Mouse (Mus musculus) limb, embryonic 12.5 days (tissue): ENCODE results near the gene Chaf1a. TPM values are rescaled to one million over a fixed set of nuclear protein-coding genes. Genes with fewer than 3 reads are reported as not detected.
A peak's percentile ranks its signal among the peaks of the same experiment; 100 is the strongest.

ENCODE experiments used
- ATAC-seq: fragments of 200-750 bp; cut with Nextera tagmentation; 2 replicates; pipeline ENCODE4 v1.8.0; 2017; ENCODE audit warnings: low read depth, moderate TSS enrichment; ENCODE audit not compliant: insufficient number of reproducible peaks, insufficient read depth, low FRiP score, low TSS enrichment
- H3K27ac ChIP-seq: fragments of 300-500 bp; sonication (generic); 2 replicates; pipeline ENCODE4 v1.5.1; 2016; ENCODE audit warnings: mild to moderate bottlenecking, moderate library complexity
- H3K27me3 ChIP-seq: fragments of 300-500 bp; sonication (generic); 2 replicates; pipeline ENCODE4 v1.6.1; 2016; ENCODE audit warnings: mild to moderate bottlenecking, moderate library complexity
- H3K36me3 ChIP-seq: fragments of 300-500 bp; sonication (generic); 2 replicates; pipeline ENCODE4 v1.6.1; 2016; ENCODE audit warnings: mild to moderate bottlenecking, moderate library complexity
- H3K4me1 ChIP-seq: fragments of 300-500 bp; sonication (generic); replicated peaks from 2 replicates; pipeline ENCODE4 v1.6.1; 2016
- H3K4me2 ChIP-seq: fragments of 300-500 bp; sonication (generic); 2 replicates; pipeline ENCODE4 v1.6.1; 2016; ENCODE audit warnings: mild to moderate bottlenecking, moderate library complexity
- H3K4me3 ChIP-seq: fragments of 300-500 bp; sonication (generic); replicated peaks from 2 replicates; pipeline ENCODE4 v1.5.1; 2016; ENCODE audit warnings: mild to moderate bottlenecking
- H3K9ac ChIP-seq: fragments of 300-500 bp; sonication (generic); replicated peaks from 2 replicates; pipeline ENCODE4 v1.6.1; 2016; ENCODE audit warnings: mild to moderate bottlenecking, moderate library complexity
- H3K9me3 ChIP-seq: fragments of 300-500 bp; sonication (generic); 2 replicates; pipeline ENCODE4 v1.6.1; 2016; ENCODE audit warnings: mild to moderate bottlenecking, moderate library complexity
- WGBS: fragments of 180-500 bp; shearing (Covaris S2); methylation state at CpG from one replicate; pipeline ENCODE4 v1.1.7; 2016; 5-methylcytosine and 5-hydroxymethylcytosine counted together
- polyA plus RNA-seq: library from polyadenylated mRNA; unstranded; fragments of >200 nt; fragmentation: Nextera tagmentation; extraction: Ambion mirVana; gene quantifications from 2 replicates; pipeline ENCODE4 v1.2.1, GENCODE M21; 2016

Chaf1a gene
- polyA plus RNA-seq, 1 experiment from 2014 or later, result 51.2 TPM

DNA sequence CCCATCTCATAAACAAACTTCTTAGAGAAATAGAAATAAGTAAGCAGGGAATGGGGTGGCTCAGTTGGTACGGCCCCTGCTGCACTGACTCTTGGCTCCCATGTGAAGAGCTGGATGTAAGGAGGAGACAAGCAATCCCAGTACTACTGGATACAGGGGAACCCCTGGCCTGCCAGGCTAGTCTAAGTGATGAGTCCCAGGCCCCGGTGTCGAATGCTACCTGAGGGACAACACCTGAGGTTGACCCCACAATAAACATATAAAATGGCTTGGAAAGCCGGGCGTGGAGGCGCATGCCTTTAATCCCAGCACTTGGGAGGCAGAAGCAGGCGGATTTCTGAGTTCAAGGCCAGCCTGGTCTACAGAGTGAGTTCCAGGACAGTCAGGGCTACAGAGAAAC is 8.8 kb upstream of the Chaf1a start:
- Histone ChIP-seq H3K4me1 (peaks cover 36% of the 10 kb centered on the region), H3K9ac (no peak overlapping the region), H3K4me2 (no peak overlapping the region), H3K27me3 (no peaks in the 10 kb centered on the region), H3K27ac (no peak overlapping the region), H3K9me3 (no peaks in the 10 kb centered on the region), H3K4me3 (no peak overlapping the region), H3K36me3 (peaks cover 73% of the 10 kb centered on the region)
- ATAC-seq, result no peak
- 92% methylated on average over 7 of the region's 7 CpGs for WGBS

DNA sequence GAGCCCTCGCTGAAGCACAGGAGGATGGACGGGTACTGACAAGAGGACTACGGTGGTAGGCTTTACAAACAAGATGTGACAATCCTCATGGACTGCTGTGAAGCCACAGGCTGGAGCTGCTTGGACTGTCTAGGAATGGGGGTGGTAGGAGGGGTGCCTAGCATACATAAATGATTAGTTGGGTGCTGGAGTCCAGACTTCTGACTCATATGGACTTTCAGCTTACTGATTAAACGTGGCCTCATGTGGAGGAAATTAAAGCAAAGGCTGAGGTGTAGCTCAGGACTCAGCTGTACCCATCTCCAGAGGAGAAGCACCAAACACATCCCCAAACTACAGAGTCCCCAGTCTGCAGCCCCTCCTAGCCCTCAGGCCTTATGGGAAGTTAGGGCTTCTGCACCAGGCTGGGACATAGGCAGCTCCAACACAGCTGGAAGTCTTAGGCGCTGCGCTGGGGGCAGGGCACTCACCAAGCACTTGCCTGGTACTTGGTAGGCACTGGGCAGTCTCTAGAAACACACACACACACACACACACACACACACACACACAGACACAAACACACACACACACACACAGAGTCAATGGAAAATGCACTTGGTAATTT is 8.0 kb upstream of the Chaf1a start:
- H3K27ac ChIP-seq, result 0 out of 2 replicates have a peak overlapping the region, but pooled peaks have one; percentile 12
- no peak for ATAC-seq
- no peaks in the 10 kb centered on the region for H3K27me3 ChIP-seq
- H3K9ac ChIP-seq, result peak overlapping the region; percentile 28; the same call in 1 of the 2 replicates
- peaks cover 67% of the 10 kb centered on the region for H3K36me3 ChIP-seq
- no peak overlapping the region for H3K4me3 ChIP-seq
- peaks cover 28% of the 10 kb centered on the region for H3K4me1 ChIP-seq
- 86% methylated on average over 6 of the region's 6 CpGs for whole genome bisulfite sequencing
- no peak overlapping the region for H3K4me2 ChIP-seq
- H3K9me3 ChIP-seq, result no peaks in the 10 kb centered on the region

DNA sequence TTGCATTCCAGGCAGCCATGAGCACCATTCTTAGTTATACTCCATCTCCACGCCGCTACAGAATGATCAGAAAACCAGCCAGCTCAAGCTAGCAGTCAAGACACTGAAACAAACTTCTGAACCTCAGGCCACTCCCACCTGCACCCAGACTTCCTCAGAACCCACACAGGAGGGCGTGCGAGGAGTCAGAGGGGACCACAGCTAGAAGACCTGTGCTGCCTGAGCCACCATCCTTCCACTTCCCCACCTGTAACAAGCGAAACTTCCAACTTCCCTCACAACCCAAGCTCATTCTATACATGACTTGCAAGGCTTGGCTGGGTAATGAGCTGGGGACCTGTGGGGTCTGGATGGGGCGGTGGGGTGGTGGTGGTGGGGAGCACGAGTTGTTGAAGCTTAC is 7.4 kb upstream of the Chaf1a start:
- no peak overlapping the region for H3K4me2 ChIP-seq
- H3K36me3 ChIP-seq, result peaks cover 61% of the 10 kb centered on the region
- 85% methylated on average over 7 of the region's 7 CpGs for WGBS
- no peak overlapping the region for H3K4me3 ChIP-seq
- H3K27ac ChIP-seq, result 0 out of 2 replicates have a peak overlapping the region, but pooled peaks have one; percentile 12
- peak overlapping the region; percentile 28; the same call in 1 of the 2 replicates for H3K9ac ChIP-seq
- H3K27me3 ChIP-seq, result no peaks in the 10 kb centered on the region
- H3K9me3 ChIP-seq, result no peaks in the 10 kb centered on the region
- no peak for ATAC-seq
- H3K4me1 ChIP-seq, result peaks cover 23% of the 10 kb centered on the region

DNA sequence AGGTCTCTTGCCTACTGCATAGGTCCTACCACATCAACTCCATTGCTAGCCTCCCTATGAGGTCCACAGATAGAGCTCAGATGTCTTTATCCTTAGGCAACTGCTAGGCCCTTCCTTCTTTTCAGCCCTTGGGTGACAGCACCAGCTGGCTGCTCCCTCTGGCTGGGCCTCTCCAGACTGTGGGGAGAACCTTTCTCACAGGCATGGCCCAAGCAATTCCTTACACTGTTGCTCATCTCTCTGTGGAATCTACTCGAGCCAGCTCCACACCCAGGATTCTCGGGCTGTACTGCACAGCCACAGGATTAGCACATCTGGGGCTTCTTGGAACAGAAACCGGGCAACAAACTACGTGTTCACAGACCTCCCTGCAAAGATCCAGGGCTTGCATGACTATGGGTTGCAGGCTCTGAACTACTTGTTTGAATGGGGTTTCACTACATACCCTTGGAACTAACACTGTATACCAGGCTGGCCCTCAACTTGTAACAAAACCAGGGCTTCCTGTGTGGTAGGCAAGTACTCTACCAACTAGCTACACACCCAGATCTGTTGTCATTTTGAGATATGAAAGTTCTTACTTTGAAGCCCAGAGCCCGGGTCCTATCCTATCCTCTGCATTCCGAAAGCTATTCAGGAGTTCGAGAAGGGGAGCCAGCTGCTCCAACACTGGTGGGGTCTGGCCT is 6.1 kb upstream of the Chaf1a start:
- H3K4me3 ChIP-seq, result peak overlapping the region; percentile 84; the same call in 1 of the 2 replicates
- no peaks in the 10 kb centered on the region for H3K27me3 ChIP-seq
- peak overlapping the region; percentile 84; the same call in 1 of the 2 replicates for H3K9ac ChIP-seq
- peak overlapping the region; percentile 51; the same call in 1 of the 2 replicates for H3K4me2 ChIP-seq
- peaks cover 48% of the 10 kb centered on the region for H3K36me3 ChIP-seq
- ATAC-seq, result no peak
- no peak overlapping the region for H3K27ac ChIP-seq
- peaks cover 23% of the 10 kb centered on the region for H3K4me1 ChIP-seq
- H3K9me3 ChIP-seq, result no peaks in the 10 kb centered on the region
- WGBS, result 89% methylated on average over 7 of the region's 7 CpGs

DNA sequence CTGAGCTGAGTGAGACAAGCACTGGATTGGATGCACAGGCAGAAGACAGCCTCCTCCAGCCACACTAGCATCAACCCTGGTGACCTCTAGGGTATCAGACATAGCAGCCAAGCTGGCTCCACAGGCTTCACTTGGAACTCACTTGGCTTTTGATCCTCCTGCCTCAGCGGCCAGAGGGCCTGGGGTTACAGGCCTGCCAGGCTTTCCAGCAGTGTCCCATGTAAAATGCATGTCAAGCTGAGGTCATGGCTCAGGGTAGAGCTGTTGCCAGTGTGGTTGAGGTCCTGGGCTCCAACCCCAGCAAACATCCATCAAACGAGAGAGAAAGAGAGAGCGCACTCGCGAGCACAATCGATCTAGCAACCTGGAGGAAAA is 5.5 kb upstream of the Chaf1a start:
- Histone ChIP-seq H3K36me3 (peaks cover 43% of the 10 kb centered on the region), H3K4me3 (peak overlapping the region; percentile 84), H3K9me3 (no peaks in the 10 kb centered on the region), H3K9ac (peak overlapping the region; percentile 84), H3K27ac (no peak overlapping the region), H3K27me3 (no peaks in the 10 kb centered on the region), H3K4me2 (peak overlapping the region; percentile 51), H3K4me1 (peaks cover 23% of the 10 kb centered on the region)
- WGBS, result 84% methylated on average over 6 of the region's 6 CpGs
- no peak for ATAC-seq

DNA sequence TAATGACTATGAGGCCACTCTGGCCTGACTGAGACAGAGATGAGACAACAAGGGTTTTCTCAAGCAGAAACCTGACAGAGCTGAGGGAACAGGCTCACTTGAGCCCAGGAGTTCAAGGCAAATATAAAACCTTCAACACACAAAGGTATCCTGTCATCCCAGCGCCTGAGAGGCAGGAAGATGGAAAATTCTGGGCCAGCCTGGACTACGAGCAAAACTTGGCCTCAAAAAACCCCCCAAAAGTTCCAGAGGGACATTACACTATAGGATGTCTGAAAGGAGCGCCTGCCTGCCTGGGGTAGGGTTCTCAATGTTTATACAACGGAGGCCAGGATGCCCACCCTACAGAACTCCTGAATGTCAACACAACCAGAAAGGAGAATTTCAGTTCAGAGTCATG is 5.0 kb upstream of the Chaf1a start:
- H3K4me2 ChIP-seq, result peak overlapping the region; percentile 51
- H3K9me3 ChIP-seq, result no peaks in the 10 kb centered on the region
- H3K9ac ChIP-seq, result peak overlapping the region; percentile 84
- H3K4me1 ChIP-seq, result peaks cover 23% of the 10 kb centered on the region
- peak overlapping the region; percentile 84 for H3K4me3 ChIP-seq
- 72% methylated on average over 4 of the region's 4 CpGs for WGBS
- H3K27me3 ChIP-seq, result no peaks in the 10 kb centered on the region
- no peak overlapping the region for H3K27ac ChIP-seq
- no peak for ATAC-seq
- H3K36me3 ChIP-seq, result peaks cover 39% of the 10 kb centered on the region

DNA sequence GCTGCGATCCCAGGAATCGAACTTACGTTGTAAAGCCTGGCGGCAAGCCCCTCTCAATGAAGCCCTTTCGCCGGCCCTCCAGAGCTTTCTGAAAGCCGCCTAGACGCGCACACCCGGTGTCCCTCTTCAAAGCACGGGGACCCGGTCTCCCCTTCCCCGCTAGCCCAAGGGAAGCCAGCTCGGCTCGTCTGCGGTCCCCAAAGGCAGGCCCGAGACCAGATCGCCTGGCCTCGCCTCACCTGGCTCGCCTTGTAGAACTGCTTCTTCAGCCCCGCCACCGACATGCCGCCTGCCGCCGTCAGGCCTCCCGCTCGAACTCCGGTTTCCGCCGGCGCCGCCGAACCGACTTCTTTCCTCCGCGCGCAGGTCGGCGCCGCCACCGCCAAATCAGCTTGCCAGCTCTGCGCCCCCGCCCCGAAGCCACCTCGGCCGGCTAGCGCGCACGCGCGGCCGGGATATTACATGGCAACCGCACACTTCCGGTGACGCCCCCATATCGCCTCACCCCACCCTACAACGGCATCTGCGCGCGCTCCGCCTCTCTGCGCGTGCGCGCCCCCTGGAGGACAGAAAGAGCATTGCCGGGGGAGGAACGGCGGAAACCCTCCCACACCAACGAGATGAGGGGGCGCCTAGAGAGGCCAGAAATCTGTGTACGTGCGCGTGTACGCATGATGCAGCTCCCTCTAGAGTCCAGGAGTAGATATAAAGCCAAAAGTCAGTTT is 3.9 kb upstream of the Chaf1a start, which contains the start of gene Sh3gl1:
Sh3gl1 (minus strand) TSS at position 460 of the 725 bp plus-strand sequence.
- Histone ChIP-seq H3K4me1 (peaks cover 30% of the 10 kb centered on the region), H3K36me3 (peaks cover 31% of the 10 kb centered on the region), H3K27me3 (no peaks in the 10 kb centered on the region), H3K4me2 (peak within 1 kb of the TSS; percentile 51), H3K4me3 (peak within 1 kb of the TSS; percentile 84), H3K27ac (peak within 1 kb of the TSS; percentile 93), H3K9me3 (no peaks in the 10 kb centered on the region), H3K9ac (peak within 1 kb of the TSS; percentile 84)
- whole genome bisulfite sequencing, result under 1% methylated on average over 74 of the region's 74 CpGs
- ATAC-seq, result peak; percentile 86

DNA sequence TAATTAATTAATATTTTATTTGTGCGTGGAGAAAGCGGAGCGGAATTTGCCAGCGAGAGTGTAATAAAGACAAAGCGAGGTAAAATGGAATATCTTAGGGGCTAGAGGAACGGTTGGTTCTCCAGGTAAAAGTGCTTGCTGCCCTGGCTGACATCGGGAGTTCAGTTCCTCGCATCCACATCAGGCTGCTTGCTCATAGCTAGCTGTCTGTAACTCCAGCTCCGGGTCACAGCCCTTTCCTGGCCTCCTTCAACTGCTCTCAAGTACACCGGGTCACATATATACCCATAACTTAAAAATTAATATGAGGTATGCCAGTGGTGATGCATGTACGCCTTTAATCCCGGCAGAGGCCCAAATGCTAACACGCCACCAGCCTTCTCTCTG is 3.3 kb upstream of the Chaf1a start:
- peaks cover 35% of the 10 kb centered on the region for H3K4me1 ChIP-seq
- 39% methylated on average over 13 of the region's 13 CpGs for WGBS

DNA sequence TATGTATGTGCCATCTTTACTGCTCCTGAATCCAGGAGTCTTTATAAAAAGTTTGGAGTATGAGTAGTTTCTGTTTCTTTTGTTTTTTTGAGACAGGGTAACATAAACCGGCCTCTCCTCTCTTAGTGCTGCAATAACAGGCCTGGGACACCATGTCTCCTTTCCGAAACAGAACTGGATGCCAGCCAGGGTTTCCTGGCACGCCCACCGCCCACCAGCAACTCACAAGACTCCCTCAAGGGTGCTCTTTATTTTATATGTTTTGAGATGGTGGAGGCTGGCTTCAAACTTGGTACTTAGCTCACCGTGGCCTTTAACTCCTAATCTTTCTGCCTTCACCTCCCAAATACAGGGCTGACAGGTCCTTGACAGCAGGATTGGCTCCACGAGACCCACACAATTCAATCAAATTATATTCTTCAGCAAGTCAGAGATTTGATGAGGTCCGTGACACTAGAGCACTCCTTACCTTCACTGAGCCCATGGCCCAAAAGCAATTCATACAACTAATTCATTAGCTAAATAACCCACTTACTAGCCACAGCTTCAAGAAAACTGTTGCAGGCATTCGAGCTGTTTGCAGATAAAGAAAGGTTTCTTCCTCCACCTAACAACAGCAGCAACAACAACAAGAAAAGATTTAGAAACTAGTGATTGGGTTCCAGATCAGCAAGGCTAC is 1.5 kb upstream of the Chaf1a start:
- Histone ChIP-seq H3K4me1 (peaks cover 29% of the 10 kb centered on the region), H3K36me3 (peaks cover 16% of the 10 kb centered on the region), H3K27ac (no peak overlapping the region), H3K4me2 (no peak overlapping the region), H3K9ac (no peak overlapping the region), H3K4me3 (no peak overlapping the region), H3K9me3 (no peaks in the 10 kb centered on the region), H3K27me3 (no peaks in the 10 kb centered on the region)
- no peak for ATAC-seq
- WGBS, result 88% methylated on average over 8 of the region's 8 CpGs

More for the DNA sequence above, 3.3 kb upstream of the Chaf1a start:
- H3K27ac ChIP-seq, result 0 out of 2 replicates have a peak overlapping the region, but pooled peaks have one; percentile 30
- no peaks in the 10 kb centered on the region for H3K9me3 ChIP-seq
- peak; percentile 6; the same call in 1 of the 2 replicates for ATAC-seq
- peak overlapping the region; percentile 48 for H3K4me2 ChIP-seq
- peak overlapping the region; percentile 84 for H3K4me3 ChIP-seq
- H3K36me3 ChIP-seq, result peaks cover 29% of the 10 kb centered on the region
- no peak overlapping the region for H3K9ac ChIP-seq
- no peaks in the 10 kb centered on the region for H3K27me3 ChIP-seq

DNA sequence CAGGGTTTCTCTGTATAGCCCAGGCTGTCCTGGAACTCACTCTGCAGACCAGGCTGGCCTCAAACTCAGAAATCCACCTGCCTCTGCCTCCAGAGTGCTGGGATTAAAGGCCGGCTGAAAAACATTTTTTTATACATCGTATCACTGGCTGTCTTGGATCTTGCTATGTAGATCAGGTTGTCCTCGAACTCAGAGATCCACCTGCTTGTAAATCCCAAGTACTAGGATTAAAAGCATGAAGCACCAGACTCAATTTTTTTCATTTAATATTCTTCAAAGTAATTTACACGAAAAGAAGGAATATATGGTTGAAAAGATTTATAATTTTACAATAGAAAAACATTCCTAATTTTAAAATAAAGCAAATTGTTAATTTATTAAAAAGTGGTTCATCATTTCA is 894 bp upstream of the Chaf1a start:
- H3K27ac ChIP-seq, result no peak overlapping the region
- no peak overlapping the region for H3K9ac ChIP-seq
- H3K36me3 ChIP-seq, result peaks cover 16% of the 10 kb centered on the region
- H3K4me1 ChIP-seq, result peaks cover 29% of the 10 kb centered on the region
- H3K4me2 ChIP-seq, result peak overlapping the region; percentile 84; the same call in 1 of the 2 replicates
- ATAC-seq, result no peak
- no peaks in the 10 kb centered on the region for H3K9me3 ChIP-seq
- 77% methylated on average over 4 of the region's 4 CpGs for WGBS
- no peak overlapping the region for H3K4me3 ChIP-seq
- H3K27me3 ChIP-seq, result no peaks in the 10 kb centered on the region

DNA sequence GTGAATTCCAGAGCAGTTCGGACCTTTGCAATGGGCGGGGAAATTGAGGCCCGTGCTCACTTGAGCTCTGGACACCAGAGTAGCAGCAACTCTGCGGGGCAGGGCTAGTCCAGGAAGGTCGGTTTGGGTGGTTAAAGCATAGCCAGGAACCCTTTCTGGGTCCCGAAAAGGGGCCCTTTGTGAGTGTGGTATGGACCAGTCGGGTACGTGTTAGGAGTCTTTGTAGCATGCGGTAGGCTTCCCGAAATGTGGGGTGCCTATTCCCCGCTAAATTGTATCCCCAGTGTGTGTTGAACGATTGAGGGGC is 571 bp downstream of the Chaf1a start:
- peak overlapping the region; percentile 92 for H3K9ac ChIP-seq
- ATAC-seq, result no peak
- H3K27ac ChIP-seq, result peak overlapping the region; percentile 84
- no peaks in the 10 kb centered on the region for H3K27me3 ChIP-seq
- WGBS, result 2% methylated on average over 12 of the region's 12 CpGs
- no peaks in the 10 kb centered on the region for H3K9me3 ChIP-seq
- H3K36me3 ChIP-seq, result peaks cover 26% of the 10 kb centered on the region
- peak overlapping the region; percentile 84 for H3K4me2 ChIP-seq
- peak overlapping the region; percentile 84 for H3K4me3 ChIP-seq
- H3K4me1 ChIP-seq, result peaks cover 18% of the 10 kb centered on the region
